Mouse (Mus musculus): Measurements from ENCODE around the gene Ahnak2.

The Ahnak2 gene

DNA sequence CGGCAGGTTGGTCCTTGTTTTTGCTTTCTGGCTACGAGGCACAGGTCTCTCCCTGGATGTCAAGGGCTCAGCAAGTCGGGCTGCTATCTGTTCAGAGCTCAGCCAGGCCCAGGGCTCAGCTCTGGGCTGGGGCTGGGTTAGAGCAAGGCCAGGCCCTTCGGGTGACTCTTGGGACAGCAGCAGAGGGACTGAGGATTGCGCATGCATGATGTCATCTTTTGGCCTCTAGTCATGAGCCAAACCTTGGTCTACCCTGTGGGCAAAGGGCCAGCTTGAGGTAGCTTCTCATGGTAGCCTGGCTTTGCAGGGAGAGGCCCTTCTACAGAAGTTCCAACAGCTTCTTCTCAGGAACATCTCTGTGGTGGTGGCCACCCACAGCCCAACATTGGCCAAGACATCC, 38.3 kb downstream of the Ahnak2 start:
- in situ Hi-C loops (cut with MboI, MseI) = loop anchor here in 1 of 2 experiments (25.0 kb wide), 1 partner anchor 427 kb away; no protein-coding TSS in a partner anchor

DNA sequence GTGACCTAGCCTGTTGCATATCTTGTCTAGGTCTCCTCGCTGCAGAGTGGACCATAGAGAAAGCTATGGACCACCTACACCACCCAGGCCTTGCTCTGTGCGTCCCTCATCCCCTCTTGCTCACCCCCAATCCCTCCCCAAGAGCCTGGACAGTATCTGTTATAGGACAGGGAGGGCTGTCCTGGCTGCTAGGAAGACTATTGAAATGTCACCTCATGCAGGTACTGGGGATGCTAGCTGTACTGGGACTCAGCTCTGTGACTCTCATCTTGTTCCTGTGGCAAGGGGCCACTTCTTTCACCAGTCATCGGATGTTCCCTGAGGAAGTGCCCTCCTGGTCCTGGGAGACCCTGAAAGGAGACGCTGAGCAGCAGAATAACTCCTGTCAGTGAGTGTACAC, 39.3 kb downstream of the Ahnak2 start:
- in situ Hi-C loops (cut with MboI, MseI) = loop anchor here in 1 of 2 experiments (25.0 kb wide), 1 partner anchor 426 kb away; no protein-coding TSS in a partner anchor

DNA sequence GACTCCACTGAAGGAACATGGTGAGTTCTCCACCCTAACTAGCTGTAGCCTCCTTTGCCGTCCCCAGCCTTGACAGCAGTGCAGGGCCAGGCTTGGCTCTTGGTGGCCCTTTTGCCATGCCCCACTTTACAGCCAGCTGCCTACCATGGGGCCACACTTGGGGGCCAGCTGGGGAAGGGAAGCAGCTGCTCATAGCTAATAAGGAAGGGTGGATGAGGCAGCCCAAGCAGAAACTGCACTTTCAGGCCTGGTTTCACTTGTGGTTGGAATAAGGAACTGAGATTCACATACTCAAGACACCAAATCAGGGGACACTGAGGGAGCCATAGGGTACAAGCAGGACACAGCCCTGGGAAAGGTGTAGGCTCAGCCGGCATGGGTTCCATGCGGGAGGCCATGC, 40.4 kb downstream of the Ahnak2 start:
- in situ Hi-C loops (cut with MboI, MseI) = loop anchor here in 1 of 2 experiments (25.0 kb wide), 1 partner anchor 425 kb away; no protein-coding TSS in a partner anchor

DNA sequence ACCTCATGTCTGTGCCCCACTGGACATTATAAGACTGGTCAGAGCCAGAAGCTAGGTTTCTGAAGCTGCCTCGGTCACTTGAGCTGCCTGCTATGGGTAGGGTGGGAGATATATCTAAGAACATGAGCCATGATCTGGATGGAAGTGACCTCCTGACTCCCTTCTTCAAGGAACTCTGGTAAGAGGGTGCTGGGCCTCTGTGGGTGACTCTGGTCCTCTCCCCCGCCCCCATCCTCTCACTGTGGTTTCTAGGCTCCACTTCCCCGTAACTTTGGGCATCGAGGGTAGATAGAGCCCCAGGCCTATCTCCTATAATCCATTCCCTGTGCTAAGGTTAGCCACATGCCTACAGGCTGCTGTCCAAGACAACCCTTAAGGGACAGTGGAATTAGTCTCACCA, 41.0 kb downstream of the Ahnak2 start:
- in situ Hi-C loops (cut with MboI, MseI) = loop anchor here in 1 of 2 experiments (25.0 kb wide), 1 partner anchor 424 kb away; no protein-coding TSS in a partner anchor

DNA sequence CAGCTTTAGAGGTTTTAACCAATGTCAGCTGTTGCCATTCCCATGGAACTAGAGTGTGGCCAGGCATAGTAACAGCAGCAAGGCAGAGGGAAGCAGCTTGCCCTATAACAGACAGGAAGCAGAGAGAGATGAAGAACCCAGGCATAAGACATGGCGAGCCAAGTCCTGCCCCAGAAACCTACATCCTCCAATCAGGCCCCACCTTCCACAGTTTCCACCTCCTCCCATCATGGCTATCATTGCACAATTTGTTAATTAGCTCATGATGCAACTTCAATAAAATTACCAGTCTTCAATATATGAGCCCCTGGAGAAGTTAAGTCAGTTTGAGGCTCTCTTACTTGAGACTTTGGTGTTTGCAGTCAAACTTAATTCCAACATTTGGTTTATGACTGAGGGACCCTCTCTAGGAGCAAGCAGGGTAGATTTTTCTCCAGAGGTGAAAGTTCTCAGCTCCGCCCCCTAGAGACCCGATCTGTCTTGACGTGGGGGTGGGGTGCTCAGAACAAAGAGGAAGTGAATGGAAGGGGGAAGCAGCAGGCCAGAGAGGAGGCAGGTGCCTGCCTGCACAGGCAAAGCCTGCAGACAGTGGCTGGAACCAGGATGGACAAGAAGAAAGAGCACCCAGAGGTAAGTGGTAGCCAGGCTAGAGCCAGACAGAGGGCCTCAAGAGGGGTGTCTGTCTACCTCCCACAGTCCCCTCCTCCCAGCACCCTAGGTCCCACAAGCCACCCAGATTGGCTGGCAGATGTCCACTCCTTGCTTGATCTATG, 42.1 kb downstream of the Ahnak2 start, which contains the start of gene Pld4:
Gene Pld4, plus strand, starts transcription at position 502 of the 773 bp plus-strand sequence.
- in situ Hi-C loops (cut with MboI, MseI) = loop anchor here in 1 of 2 experiments (25.0 kb wide), 1 partner anchor 423 kb away; no protein-coding TSS in a partner anchor

DNA sequence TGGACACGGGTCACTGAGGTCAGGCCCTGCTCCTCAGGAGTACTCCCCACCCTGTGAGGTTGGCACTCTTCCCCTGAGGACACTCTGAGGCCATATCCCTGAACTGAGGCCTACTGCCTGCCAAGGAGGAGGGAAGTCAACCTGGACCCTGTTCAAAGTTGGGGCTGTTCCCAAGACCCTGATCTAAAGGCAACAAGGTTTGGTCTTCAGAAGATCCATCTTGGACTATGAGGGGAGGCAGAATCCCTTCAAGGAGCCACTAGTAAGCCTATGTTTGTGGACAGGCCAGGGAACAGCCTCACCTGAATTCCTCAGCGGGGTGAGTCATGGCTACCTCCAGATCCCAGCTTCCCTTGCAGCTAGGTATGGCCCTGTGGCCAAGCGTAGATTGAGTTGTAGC, 43.0 kb downstream of the Ahnak2 start:
- in situ Hi-C loops (cut with MboI, MseI) = loop anchor here in 1 of 2 experiments (25.0 kb wide), 1 partner anchor 422 kb away; no protein-coding TSS in a partner anchor

DNA sequence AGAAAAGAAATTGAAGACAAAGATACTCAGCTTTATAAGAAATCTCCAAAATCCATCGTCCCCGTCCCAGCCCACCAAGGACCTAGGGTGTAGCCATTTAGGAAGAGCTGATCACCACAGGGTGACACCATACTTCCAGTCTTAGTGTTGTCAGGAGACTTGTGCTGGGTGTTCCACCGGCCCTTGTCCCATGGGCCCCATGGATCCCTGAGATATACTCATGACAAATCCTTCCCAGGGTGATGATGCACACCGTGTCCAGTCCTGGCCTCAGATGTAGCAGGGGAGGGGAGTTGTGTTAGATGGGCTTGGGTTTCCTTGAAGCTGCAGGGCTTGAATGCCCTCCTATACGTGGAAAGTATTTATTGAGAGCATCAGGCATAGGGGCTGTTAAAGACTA, 44.6 kb downstream of the Ahnak2 start:
- in situ Hi-C loops (cut with MboI, MseI) = loop anchor here in 1 of 2 experiments (25.0 kb wide), 1 partner anchor 421 kb away; no protein-coding TSS in a partner anchor

DNA sequence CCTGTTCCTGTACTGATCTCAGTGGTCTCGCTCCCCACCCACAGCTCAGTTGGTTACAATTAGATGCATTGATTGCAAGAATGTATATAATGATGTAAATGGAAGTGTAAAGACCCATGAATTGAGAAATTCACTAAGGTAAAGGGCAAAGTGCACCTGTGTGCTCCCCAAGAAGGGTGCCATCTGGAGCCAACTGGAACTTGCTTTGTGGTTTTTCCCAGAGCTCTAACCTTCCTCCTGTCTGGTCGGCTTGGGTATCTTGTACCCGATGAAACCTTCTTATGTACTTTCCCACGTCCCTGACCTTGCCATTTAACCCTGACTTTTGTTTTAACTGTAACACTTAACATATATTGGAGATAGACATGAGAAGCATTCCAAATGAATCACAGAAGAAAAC, 46.6 kb downstream of the Ahnak2 start:
- in situ Hi-C loops (cut with MboI, MseI) = loop anchor here in 1 of 2 experiments (25.0 kb wide), 1 partner anchor 419 kb away; no protein-coding TSS in a partner anchor

DNA sequence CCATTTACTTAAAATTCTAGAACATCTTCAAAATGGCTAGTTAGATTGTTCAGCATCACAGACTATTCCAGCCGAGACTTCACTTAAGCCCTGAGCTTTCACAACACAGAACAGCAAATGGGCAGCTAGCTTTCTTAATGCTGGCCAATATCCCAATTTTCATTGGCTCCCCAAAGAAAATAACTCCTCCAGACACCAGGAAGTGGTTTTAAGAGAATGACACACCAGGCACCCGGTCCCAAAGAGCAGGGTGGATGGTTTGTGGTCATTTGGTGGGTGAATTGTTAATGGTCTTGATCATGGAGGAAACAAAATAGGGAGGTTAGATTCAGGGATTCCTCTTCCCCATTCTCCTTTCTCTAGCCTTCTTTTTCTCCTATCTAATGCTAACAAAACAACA, 50.1 kb downstream of the Ahnak2 start:
- in situ Hi-C loops (cut with MboI, MseI) = loop anchor here in 1 of 2 experiments (25.0 kb wide), 1 partner anchor 415 kb away; no protein-coding TSS in a partner anchor

DNA sequence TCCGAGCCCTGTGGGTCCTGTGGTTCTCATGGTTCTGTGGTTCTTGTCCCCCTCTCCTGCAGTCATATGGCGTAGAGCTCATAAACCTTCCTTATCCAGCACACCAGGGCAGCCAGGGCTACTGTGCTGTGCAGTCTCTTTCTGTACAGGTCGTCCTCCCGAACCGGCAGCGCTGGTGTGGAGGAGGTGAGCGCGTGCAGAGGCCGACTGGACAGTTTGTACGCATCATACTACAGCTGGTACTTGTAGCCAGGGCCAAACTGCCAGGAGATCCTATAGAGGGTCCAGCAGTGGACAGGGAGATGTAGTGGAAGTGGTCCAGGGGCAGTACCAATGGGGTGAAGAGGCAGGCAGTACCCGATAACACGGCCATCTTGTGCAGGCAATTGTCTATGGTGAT, 51.5 kb downstream of the Ahnak2 start:
- in situ Hi-C loops (cut with MboI, MseI) = loop anchor here in 1 of 2 experiments (25.0 kb wide), 1 partner anchor 414 kb away; no protein-coding TSS in a partner anchor

DNA sequence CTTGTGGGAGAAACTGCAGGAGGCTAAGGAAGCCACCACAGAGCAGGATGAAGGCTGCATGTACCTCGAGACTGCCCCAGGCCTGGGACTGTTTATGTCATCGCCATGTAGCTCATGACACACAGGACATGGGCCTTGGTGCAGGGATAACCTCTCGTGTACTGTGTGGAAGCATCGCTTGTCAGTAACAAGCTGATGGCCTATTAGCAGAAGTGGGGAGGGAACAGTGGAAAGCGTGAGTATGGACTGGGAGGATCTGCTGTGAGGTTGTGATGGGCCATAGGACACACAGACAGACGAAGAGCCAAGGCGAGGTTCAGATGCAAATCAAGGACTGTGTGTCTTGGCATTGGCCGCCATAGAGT, 54.9 kb downstream of the Ahnak2 start:
- in situ Hi-C loops (cut with MboI, MseI) = no loop called here

DNA sequence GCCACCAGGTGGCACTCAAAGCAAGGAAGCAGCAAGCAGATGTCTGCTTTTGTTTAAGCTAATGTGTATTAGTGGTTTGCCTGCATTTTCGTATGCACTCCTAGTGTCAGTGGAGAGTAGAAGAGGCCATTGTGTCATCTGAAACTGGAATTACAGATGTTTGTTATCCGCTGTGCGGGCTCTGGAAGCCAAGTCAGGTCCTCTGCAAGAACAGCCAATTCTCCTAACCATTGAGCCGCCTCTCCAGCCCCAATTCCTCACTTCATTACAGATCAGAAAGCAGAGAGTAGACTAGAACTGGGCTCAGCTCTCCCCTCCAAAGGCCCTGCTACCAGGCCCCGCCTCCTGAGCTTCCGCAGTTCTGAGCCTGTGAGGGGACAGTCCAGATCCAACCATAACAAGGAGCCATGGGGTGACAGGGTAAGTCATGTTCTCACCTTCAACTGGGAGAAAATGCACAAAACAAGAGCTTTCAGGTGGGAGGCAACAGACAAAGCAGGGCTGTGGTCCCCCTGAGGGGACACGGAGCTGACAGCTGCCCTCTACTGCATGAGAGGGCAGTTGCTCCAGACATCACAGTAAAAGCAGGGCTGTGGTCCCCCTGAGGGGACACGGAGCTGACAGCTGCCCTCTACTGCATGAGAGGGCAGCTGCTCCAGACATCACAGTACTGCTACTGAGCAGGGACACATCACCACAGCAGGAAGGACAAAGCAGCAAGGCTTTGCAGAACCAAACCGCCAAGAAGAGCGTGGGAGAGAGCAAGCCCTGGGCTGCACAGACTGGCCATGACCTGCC, 55.5 kb downstream of the Ahnak2 start:
- in situ Hi-C loops (cut with MboI, MseI) = no loop called here

DNA sequence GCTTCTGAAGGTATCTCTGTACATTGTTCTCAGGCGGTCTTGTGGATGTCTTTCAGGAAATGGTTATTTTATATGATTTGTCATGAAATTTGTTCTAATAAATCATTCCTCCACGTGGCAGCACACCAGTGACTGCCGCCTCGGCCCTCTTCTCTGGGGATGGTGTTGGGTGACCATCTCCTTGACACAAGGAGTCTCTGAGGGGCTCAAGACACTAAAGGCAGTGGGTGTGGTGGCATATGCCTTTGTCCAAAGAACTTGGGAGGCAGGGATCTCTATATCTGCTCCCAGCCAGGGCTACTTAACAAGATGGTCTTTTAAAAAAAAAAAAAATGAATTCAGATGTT, 56.0 kb downstream of the Ahnak2 start:
- in situ Hi-C loops (cut with MboI, MseI) = no loop called here

DNA sequence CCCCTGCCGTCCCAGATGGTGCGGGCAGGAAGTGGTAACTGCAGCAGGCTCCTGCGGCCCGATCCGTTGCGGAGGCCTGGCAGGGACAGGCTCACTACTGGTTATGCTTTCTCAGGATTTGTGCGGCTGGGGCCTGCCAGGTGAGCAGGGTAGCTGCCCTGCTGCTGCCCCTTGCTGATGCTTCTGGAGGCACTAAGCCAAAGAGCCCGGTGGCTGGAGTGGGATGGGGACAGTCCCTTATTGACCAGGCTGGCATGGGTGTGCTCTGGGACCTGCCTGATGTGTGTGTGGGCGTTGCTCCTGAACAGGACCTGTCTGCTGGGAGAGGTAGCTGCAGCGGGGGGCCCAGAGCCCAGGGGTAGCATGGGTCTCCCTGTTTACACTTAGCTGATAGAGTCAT, 56.7 kb downstream of the Ahnak2 start:
- in situ Hi-C loops (cut with MboI, MseI) = no loop called here

DNA sequence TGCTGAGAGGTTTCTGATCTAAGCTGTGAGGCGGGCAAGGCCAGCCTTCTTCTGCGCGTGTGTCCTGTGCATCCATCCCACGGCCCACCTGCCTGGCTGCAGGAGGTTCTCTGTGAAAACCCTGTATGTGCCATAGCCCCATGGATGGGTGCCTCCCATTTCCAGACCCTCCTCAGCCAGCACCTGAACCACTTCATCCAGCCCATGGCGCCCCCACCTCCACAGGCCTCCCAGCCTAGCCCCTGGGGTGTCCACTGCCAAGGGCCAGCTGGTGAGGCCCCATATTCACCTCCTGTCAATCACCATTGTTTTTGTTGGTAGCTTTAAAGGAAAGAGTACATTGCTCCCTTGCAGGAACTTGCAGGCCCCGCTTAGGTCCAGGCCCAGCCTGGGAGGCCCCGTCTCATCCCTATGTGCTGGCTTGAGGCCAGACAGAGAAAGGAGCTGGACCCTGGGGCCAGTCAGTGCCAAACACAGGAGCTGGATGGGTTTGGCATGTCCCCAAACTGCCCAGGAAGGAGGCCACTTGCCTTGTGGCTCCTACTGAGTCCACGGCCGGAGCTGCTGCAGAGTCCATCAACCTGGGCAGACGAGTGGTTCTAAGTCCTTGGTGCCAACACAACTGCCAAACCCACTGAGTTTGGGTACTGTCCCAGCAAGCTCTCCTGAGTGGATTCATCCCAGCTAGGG, 57.4 kb downstream of the Ahnak2 start:
- in situ Hi-C loops (cut with MboI, MseI) = loop anchor here (5.0 kb wide), 3 partner anchors 52 to 107 kb away; no protein-coding TSS in a partner anchor

DNA sequence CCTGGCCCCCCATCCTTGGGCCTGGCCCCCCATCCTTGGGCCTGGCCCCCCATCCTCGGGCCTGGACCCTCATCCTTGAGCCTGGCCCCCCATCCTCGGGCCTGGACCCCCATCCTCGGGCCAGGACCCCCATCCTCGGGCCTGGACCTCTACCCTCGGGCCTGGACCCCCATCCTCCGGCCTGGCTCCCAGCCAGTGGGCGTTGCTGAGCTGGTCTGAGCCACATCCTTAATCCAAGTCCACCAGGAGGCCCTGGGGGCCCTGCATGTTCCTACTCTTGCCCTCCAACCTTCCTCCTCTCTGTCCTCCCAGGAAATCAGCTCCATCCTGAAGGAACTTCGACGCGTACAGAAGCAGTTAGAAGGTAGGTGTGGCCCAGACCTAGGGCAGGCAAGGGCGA, 58.2 kb downstream of the Ahnak2 start:
- in situ Hi-C loops (cut with MboI, MseI) = loop anchor here (5.0 kb wide), 3 partner anchors 53 to 108 kb away; no protein-coding TSS in a partner anchor

DNA sequence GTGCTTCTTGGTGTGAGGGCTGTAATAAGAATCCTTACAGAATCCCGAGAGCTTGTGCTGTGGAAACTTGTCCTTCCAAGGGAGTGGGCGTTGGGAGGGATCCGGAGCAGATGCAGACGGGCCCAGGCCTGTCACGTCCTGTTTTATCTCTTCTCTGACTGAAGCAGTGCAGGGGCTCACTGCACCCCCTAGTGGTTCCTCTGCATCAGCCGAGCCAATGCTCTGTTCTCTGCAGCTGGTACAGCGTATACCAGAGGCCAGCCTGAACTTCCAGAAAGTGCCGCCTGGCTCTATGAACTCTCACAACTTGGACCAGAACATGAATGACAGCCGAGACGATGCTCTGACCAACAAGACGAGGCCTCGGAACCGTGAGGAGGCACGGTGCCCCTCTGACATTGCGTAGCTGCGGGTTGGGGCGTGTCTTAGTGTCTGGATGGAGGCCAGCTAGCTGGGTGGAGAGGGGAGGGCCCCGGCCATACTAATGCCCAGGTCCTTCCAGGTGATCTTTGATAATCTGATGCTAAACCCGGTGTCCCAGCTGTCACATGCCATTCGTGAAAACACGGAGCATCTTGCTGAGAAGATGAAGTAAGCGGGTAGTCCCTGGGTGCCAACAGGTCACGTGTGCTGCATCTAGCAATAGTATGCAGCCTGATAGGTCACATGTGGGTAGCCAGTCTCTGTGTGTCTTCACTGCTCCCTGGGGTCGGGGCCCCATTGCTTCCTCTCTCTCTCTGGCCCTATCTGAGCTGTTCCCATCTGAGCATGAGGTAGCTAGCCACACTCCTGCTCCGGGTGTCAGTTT, 59.1 kb downstream of the Ahnak2 start:
- in situ Hi-C loops (cut with MboI, MseI) = loop anchor here (5.0 kb wide), 3 partner anchors 54 to 109 kb away; no protein-coding TSS in a partner anchor

DNA sequence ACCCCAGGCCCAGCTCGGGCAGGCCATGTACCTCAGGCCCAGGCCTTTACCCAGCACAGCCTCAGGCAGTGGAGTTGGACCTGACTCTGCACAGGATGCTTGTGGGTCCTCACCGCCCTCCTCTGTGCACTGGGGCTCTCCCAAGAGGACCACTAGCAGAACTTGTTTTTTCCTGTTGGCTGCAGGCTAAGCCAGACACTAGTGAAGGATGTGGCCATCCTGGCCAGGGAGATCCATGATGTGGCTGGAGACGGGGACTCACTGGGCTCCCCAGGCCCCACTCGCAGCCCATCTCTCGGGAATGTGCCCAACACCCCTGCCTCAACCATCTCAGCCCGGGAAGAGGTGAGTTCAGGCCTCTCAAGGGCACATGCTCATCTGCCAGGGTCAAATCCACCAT, 59.7 kb downstream of the Ahnak2 start:
- in situ Hi-C loops (cut with MboI, MseI) = loop anchor here (5.0 kb wide), 3 partner anchors 55 to 110 kb away; no protein-coding TSS in a partner anchor

DNA sequence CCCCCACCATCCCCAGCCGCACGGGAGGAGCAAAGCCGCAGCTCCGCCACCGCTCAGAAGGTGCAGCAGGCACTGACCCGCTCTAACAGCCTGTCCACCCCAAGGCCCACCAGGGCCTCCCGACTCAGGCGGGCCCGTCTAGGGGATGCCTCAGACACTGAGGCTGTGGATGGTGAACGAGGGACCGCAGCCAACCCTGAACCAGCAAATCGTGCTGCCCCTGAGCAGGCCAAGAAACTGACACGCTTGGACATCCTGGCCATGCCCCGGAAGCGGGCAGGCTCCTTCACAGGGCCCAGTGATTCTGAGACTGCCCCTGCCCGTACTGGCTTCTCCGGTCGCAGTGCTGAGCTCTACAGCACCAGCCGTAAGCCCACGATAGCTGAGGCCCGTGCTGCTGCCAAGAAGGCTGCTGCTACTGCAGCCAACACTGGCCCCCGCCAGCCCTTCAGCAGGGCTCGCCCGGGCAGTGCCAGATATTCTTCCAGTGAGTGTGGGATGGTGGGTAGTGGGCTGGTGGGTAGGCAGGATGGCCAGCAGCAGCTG, 63.4 kb downstream of the Ahnak2 start:
- in situ Hi-C loops (cut with MboI, MseI) = no loop called here

Data from T-helper 17 cell (primary cell).